ENCODE assay signal across 15 mouse cellular contexts in genomic region chr11:84413111-84413510, GRCm38 (mm10).
A peak's percentile ranks its signal among the peaks of the same experiment; 100 is the strongest.
DNase-seq lines count a peak whose midpoint lies in the region; ATAC-seq and TF ChIP-seq lines count a peak whose summit lies in the region.
"Had no signal": no experiment of that assay in that cellular context is flagged by ENCODE, and none has a peak within 500 bp of the region (broad histone marks: within the 10 kb centered on the region; RNA-seq: fewer than 3 reads in every experiment).

No protein-coding gene starts in this region.

- no peak for TF ChIP-seq CTCF in midbrain, postnatal 0 days (IDR thresholded peaks at IDR 0.05)
- TF ChIP-seq CTCF in brain, embryonic 14.5 days (IDR thresholded peaks at IDR 0.05; ENCODE audit: borderline replicate concordance, extremely low read depth, insufficient read depth, insufficient read length) = no peak

- H3K27ac ChIP-seq in midbrain, embryonic 10.5 days (replicated peaks) = peak overlapping the region; percentile 58
- H3K27ac ChIP-seq in midbrain, postnatal 0 days (ENCODE audit: low read depth, low read length) = no peak overlapping the region
- peak overlapping the region; percentile 87 for H3K27ac ChIP-seq in liver, embryonic 11.5 days (ENCODE audit: low read depth, low read length)
- H3K27ac ChIP-seq in midbrain, embryonic 16.5 days (ENCODE audit: low read length) = 0 out of 2 replicates have a peak overlapping the region, but pooled peaks have one; percentile 17
- H3K27ac ChIP-seq: embryonic facial prominence, embryonic 12.5 days; kidney, postnatal 0 days; macrophage; neural tube, embryonic 12.5 days had no signal

- H3K4me1 ChIP-seq in midbrain, embryonic 10.5 days = peaks cover 32% of the 10 kb centered on the region
- H3K4me1 ChIP-seq in midbrain, postnatal 0 days (ENCODE audit: insufficient read depth, low read length) = no peaks in the 10 kb centered on the region
- peaks cover 43% of the 10 kb centered on the region for H3K4me1 ChIP-seq in liver, embryonic 11.5 days (replicated peaks; ENCODE audit: control insufficient read depth, insufficient read depth, low read length)
- peaks cover 22% of the 10 kb centered on the region for H3K4me1 ChIP-seq in midbrain, embryonic 16.5 days (ENCODE audit: control insufficient read depth, insufficient read depth, low read length)

- no peak overlapping the region for H3K9ac ChIP-seq in midbrain, postnatal 0 days (replicated peaks; ENCODE audit: low read length, poor library complexity, severe bottlenecking)
- H3K9ac ChIP-seq in liver, embryonic 11.5 days (ENCODE audit: low read depth, low read length) = peak overlapping the region; percentile 53
- no peak overlapping the region for H3K9ac ChIP-seq in midbrain, embryonic 16.5 days (ENCODE audit: low read depth, low read length)
- H3K9ac ChIP-seq: embryonic facial prominence, embryonic 12.5 days; neural tube, embryonic 12.5 days had no signal

- no peaks in the 10 kb centered on the region for H3K36me3 ChIP-seq in midbrain, embryonic 10.5 days
- H3K36me3 ChIP-seq in midbrain, postnatal 0 days (ENCODE audit: insufficient read depth, low read length) = no peaks in the 10 kb centered on the region
- no peaks in the 10 kb centered on the region for H3K36me3 ChIP-seq in liver, embryonic 11.5 days (ENCODE audit: control insufficient read depth, insufficient read depth, low read length)
- no peaks in the 10 kb centered on the region for H3K36me3 ChIP-seq in midbrain, embryonic 16.5 days (ENCODE audit: control insufficient read depth, insufficient read depth, low read length)
- H3K36me3 ChIP-seq: embryonic facial prominence, embryonic 12.5 days; neural tube, embryonic 12.5 days had no signal

- TF ChIP-seq POLR2A in brain, embryonic 14.5 days (IDR thresholded peaks at IDR 0.05; ENCODE audit: borderline replicate concordance, extremely low read depth, insufficient read depth, insufficient read length, poor library complexity, severe bottlenecking) = no peak

- no peak for DNase-seq in midbrain, embryonic 10.5 days (ENCODE audit: low spot score)
- DNase-seq in midbrain, postnatal 0 days (ENCODE audit: low spot score) = no peak
- peak; percentile 47 for DNase-seq in brain, embryonic 14.5 days (ENCODE audit: low read depth)
- DNase-seq in liver, embryonic 11.5 days (ENCODE audit: low spot score) = peak; percentile 49
- no peak for DNase-seq in ovary, adult 18-20 months (ENCODE audit: low spot score)
- no peak for DNase-seq in layer of hippocampus, adult 18-20 months (ENCODE audit: low spot score in 2 of 2)
- DNase-seq: cerebellum, adult 9-10 months; gastrocnemius, postnatal 36 days; layer of hippocampus, postnatal 36 days had no signal

- no peaks in the 10 kb centered on the region for H3K9me3 ChIP-seq in midbrain, embryonic 10.5 days (replicated peaks)
- no peaks in the 10 kb centered on the region for H3K9me3 ChIP-seq in midbrain, postnatal 0 days (ENCODE audit: low read length)
- H3K9me3 ChIP-seq in liver, embryonic 11.5 days (ENCODE audit: control insufficient read depth, low read length) = no peaks in the 10 kb centered on the region
- no peaks in the 10 kb centered on the region for H3K9me3 ChIP-seq in midbrain, embryonic 16.5 days (replicated peaks; ENCODE audit: control insufficient read depth, low read length, poor library complexity, severe bottlenecking)
- H3K9me3 ChIP-seq: embryonic facial prominence, embryonic 12.5 days; neural tube, embryonic 12.5 days had no signal

- 69% methylated on average over 6 of the region's 6 CpGs for WGBS in midbrain, embryonic 10.5 days
- 39% methylated on average over 6 of the region's 6 CpGs for WGBS in midbrain, postnatal 0 days
- 25% methylated on average over 6 of the region's 6 CpGs for WGBS in liver, embryonic 11.5 days
- 29% methylated on average over 6 of the region's 6 CpGs for WGBS in midbrain, embryonic 16.5 days

- ATAC-seq in midbrain, postnatal 0 days (ENCODE audit: low FRiP score) = no peak
- ATAC-seq in liver, embryonic 11.5 days (replicated peaks; ENCODE audit: low FRiP score) = peak; percentile 87
- ATAC-seq in midbrain, embryonic 16.5 days = no peak
- ATAC-seq: forebrain, embryonic 16.5 days had no signal

- H3K4me3 ChIP-seq in midbrain, embryonic 10.5 days = no peak overlapping the region
- H3K4me3 ChIP-seq in midbrain, postnatal 0 days (ENCODE audit: low read depth, low read length) = no peak overlapping the region
- H3K4me3 ChIP-seq in liver, embryonic 11.5 days (ENCODE audit: low read depth, low read length) = 0 out of 2 replicates have a peak overlapping the region, but pooled peaks have one; percentile 7
- H3K4me3 ChIP-seq in midbrain, embryonic 16.5 days (ENCODE audit: low read depth, low read length) = no peak overlapping the region
- H3K4me3 ChIP-seq: embryonic facial prominence, embryonic 12.5 days; neural tube, embryonic 12.5 days had no signal

- H3K4me2 ChIP-seq in midbrain, postnatal 0 days (ENCODE audit: low read depth, low read length, poor library complexity, severe bottlenecking) = no peak overlapping the region
- H3K4me2 ChIP-seq in liver, embryonic 11.5 days = peak overlapping the region; percentile 56
- H3K4me2 ChIP-seq in midbrain, embryonic 16.5 days (ENCODE audit: low read length) = no peak overlapping the region
- H3K4me2 ChIP-seq: embryonic facial prominence, embryonic 12.5 days; neural tube, embryonic 12.5 days had no signal

- H3K27me3 ChIP-seq in midbrain, embryonic 10.5 days (ENCODE audit: low read depth, poor library complexity, severe bottlenecking) = no peaks in the 10 kb centered on the region
- H3K27me3 ChIP-seq in midbrain, postnatal 0 days (ENCODE audit: insufficient read depth, low read length) = no peaks in the 10 kb centered on the region
- no peaks in the 10 kb centered on the region for H3K27me3 ChIP-seq in liver, embryonic 11.5 days (replicated peaks; ENCODE audit: control insufficient read depth, insufficient read depth, low read length)
- H3K27me3 ChIP-seq in midbrain, embryonic 16.5 days (ENCODE audit: control insufficient read depth, insufficient read depth, low read depth, low read length) = no peaks in the 10 kb centered on the region
- H3K27me3 ChIP-seq: embryonic facial prominence, embryonic 12.5 days; neural tube, embryonic 12.5 days had no signal

Comparison
In these comparisons a context has a peak if more than half of its experiments do, and no peak if none do; other contexts are left out.
1. DNase-seq: peak in brain, embryonic 14.5 days (single experiment) and liver, embryonic 11.5 days (single experiment); none in midbrain, embryonic 10.5 days (single experiment), midbrain, postnatal 0 days (single experiment), ovary, adult 18-20 months (single experiment) and layer of hippocampus, adult 18-20 months (0 of 2).